Mouse (Mus musculus) cortical plate, adult 2 months (tissue): Measurements from ENCODE around the gene Clock.

ENCODE experiments used
- CTCF ChIP-seq: fragments of 200-500 bp; IDR thresholded peaks from 2 replicates; pipeline ENCODE4 v1.5.1; 2011; ENCODE audit warnings: mild to moderate bottlenecking, control low read depth, low read length; ENCODE audit not compliant: insufficient read depth; ENCODE audit errors: extremely low read depth
- POLR2A ChIP-seq: fragments of 200-500 bp; IDR thresholded peaks from 2 replicates; pipeline ENCODE4 v1.6.1; 2011; ENCODE audit warnings: mild to moderate bottlenecking, low read length, control low read depth; ENCODE audit not compliant: insufficient read depth; ENCODE audit errors: extremely low read depth

DNA sequence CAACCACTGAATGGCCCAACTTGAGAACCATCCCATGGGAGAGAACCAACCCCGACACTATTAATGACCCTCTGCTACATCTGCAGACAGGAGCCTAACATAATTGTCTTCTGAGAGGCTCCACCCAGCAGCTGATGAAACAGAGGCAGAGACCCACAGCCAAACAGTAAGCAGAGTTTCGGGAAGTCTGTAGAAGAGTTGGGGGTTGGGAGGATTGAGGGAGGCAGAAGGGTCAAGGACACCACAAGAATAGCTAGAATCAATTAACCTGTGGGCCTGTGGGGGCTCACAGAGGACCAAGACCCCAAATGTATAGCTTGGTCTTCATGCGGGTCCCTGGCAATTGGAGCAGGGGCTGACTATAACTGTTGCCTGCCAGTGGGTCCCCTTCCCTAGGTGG lies 16.3 kb downstream of the Clock start:
- TF ChIP-seq CTCF (no peak), POLR2A (no peak)
